Mouse (Mus musculus) ovary, adult 18-20 months (tissue): ENCODE data around the gene Bend4.

ENCODE experiments used
- DNase-seq: peaks from one replicate; pipeline ENCODE4 v3.0.0; 2022; ENCODE audit warnings: low spot score, mixed read lengths

The Bend4 gene

DNA sequence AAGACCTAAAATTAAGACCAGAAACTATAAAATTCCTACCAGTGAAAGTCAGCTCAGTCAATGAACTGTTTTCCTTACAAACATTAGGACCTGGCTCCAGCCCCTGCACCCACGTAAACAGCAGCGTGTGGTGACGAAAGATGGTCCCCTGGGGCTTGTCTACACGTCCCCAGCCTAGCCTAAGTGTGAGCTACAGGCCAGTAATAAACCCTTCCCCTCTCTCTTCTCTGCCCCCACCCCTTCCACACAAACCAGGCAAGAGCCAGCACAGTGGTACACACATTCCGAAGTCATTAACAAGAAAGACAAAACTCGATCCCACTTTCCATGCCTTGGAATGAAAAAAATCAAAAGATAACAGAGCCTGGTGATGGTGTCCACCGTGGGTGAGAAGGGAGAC is 16.6 kb downstream of the Bend4 start:
- no peak for DNase-seq

- no peak for DNase-seq
These were observed 17.7 kb downstream of the Bend4 start for GRCm38 (mm10) chr5:67410426-67410825.

DNA sequence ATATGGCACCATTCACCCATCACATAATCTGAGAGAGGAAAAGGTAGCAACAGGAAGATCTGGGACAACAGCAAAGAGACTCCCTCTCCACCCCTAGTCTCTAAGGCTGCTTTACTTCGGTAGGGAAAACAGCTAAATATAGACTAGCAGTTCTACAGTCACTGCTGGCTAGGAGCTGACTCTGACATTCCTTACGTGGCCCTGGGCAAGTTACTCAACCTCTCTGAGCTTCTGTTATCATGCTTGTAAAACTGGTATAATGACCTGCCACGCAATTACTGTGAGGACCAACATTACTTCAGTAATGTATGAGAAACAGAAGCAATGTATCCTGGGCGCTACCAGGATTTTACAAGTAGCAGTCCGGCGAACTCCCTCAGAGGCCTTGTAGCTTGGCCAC is 19.7 kb downstream of the Bend4 start:
- DNase-seq: no peak

DNA sequence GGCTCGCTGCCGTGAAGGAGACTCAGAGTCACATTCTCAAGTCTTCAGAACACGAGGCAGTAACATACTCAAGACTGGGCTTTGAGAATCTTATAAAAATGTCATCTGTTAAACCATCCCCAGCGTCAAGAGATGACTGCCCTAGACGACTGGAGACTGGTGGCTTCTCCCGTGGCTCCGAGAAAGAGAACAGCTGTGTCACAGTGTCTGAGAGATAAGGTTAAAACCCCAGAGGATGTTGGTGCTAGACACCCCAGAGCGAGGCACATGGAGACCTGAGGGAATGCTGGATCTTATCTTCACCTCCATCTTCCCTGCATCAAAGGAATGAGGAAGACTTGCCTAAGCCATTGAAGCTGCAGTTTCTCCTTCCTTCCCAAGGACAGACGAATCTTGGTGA is 23.2 kb downstream of the Bend4 start:
- no peak for DNase-seq

- no peak for DNase-seq
These were observed 23.7 kb downstream of the Bend4 start for GRCm38 (mm10) chr5:67404380-67404779.

- DNase-seq: no peak
These were observed 26.5 kb downstream of the Bend4 start for GRCm38 (mm10) chr5:67401612-67402011.

DNA sequence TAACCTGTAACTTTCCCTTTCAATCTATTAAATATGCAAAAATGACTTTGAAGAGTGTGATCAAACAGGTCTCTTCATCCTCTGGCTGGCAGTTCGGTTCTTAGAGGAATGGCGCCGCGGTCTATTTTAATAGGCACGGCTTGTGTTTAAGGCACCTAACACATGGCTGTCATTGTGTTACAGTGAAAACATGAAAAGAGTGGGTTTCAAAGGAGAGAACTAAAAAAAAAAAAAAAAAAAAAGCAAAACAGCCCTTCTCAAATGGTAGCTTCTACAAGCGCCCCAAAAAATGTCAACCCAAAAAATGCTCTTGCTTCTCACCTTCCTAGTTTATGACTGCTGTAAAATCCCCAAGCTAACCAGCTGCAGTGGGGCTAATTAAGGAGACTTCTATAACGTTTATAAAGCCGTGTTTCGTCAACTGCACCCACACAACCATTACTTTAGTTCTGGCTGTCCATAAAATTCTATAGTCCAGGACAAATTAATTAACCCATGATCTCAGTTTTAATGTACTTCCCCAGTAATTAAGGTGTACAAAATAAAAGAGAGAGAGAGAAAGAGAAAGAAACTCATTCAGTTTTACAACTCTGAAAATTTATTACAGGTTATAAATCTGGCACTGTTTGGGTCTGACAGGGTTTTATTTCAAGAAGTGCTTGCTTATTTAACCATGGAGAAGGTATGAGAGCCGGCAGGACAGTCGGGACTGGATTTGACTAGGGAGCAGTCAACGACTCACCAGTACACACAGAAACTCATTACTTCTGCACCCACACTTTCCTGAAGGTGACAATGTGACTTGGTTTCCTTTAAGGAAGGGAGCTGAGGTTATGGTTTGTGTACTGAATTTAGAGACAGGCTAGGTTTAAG is 27.3 kb downstream of the Bend4 start:
- DNase-seq: no peak

DNA sequence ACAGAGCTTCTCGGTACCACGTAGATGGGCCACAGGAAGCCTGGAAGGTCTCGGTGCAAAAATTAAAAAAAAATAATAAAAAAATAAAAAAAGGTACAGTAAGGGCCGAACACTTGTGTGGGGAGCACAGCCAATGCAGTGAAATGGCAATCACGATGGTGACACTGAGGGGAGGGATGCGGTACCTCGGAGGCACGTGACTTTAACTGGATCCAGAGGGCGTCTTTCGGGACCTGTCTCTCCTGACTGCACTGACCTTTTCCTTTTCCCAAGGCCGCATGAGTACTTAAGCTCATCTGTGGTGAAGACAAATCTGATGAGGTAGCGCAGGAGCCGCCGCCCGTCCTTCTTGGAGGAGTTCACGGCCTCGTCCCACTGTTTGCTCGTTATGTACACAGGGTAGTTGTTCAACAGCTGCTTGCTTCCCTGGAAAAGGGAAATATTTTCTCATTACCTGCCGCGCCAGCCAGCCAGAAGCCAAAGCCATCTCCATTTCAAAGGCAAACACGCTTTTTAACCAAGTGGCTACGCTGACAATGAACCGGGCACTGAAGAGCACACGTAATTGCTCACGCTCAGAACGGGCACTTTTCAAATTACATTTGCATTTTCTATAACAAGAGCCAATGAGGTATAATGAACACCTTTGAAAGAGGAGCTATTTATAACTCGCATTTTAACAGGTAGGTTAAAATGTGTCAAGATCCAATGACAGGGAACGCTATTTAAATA is 28.1 kb downstream of the Bend4 start:
- DNase-seq: no peak

GRCm38 (mm10) chr5:67397186-67397585 is 30.9 kb downstream of the Bend4 start:
- DNase-seq: no peak

- no peak for DNase-seq
These were observed 32.8 kb downstream of the Bend4 start for GRCm38 (mm10) chr5:67395211-67395851.

DNA sequence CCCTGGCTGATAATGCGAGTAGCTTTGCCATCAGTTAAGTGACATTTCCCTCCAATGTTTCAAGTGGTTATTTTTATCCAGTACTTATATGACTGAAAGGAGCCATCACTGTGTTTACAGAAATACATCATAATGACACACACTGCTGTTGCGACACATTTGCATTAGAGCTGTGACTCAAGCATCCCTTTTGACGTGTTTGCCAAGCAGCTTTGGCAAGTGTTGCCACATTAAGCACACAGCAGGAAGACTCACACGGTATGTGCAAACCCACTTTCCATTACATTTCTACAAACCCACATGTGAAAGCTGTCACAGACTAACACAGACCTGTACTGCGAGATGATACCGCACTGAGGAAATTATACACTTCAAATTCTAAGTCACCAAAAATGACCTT is 34.2 kb downstream of the Bend4 start:
- no peak for DNase-seq

DNA sequence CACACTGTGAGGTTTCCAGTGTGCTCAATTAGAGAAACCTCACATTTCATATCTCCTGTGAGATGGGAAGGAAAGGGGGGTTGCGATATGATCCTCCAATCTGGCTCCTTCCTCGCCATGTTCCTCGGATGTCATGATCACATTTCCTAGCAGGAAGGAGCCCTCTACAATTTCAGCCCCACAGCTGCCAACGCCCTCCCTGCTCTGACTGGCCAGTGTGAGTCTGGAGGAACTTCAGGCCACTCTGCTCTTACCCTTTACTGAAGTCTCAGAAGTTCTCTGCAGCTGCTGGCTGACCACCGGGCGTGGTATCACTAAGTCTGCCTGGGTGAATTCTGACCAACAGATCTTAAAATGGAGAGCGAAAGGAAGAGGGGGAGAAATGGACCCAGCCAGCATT is 45.6 kb downstream of the Bend4 start:
- no peak for DNase-seq

DNA sequence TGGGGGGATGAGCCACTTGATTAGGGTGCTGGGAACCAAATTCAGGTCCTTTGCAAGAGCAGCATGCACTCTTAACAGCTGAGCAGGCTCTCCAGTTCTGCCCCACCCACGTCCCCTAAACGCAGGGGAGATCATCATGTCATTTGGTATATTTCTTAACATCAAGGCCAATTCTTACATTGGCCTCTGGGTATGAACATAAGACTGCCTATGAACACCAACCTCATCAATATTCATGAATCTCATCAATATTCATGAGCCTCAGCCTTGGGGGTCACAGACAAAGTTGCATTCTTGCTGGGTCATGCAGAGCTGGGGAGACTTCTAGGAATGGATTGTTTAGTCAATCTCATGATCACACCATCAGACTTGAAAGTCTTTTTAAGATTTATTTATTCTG is 46.4 kb downstream of the Bend4 start:
- DNase-seq: no peak

GRCm38 (mm10) chr5:67377044-67377621 is 51.0 kb downstream of the Bend4 start:
- DNase-seq: no peak

- no peak for DNase-seq
These were observed 65.2 kb downstream of the Bend4 start for GRCm38 (mm10) chr5:67362931-67363330.

DNA sequence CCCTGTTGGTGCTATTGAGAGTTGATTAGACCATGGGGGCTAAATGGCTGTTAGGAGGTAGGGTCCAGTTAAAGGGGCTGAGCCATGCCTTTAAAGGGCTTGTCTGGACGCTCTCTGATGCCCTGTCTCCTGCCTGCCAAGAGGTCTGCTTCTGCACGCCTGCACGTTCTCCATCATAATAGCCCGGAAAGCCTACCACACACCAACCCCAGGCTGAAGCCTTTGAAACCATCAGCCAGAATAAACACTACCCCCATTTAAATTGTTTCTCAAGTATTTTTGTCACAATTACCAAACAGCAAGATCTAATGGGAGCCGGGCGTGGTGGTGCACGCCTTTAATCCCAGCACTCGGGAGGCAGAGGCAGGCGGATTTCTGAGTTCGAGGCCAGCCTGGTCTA is 65.8 kb downstream of the Bend4 start:
- no peak for DNase-seq

DNA sequence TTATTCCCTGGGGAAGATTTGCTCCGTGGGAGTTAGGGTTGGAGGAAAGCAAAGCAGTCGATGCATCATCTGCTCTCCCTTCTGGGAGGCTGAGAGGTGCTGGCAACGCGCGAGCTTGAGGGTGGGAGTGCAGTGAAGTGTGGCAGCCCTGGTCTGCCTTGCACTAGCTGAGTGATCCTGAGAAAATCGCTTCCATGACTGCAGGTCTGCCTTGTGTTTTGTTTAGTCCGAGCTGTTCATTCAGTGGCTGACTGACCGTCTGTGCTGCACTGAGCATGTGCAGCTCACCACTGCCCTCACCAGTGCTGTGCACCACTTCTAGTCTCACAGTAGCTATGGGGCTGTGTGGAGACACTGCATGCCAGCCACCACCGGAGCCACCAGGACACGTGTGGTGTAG is 79.2 kb downstream of the Bend4 start:
- DNase-seq: no peak

- no peak for DNase-seq
These were observed 81.0 kb downstream of the Bend4 start for GRCm38 (mm10) chr5:67347060-67347459.
